ENCODE assay signal across 15 mouse cellular contexts in the genomic region with DNA sequence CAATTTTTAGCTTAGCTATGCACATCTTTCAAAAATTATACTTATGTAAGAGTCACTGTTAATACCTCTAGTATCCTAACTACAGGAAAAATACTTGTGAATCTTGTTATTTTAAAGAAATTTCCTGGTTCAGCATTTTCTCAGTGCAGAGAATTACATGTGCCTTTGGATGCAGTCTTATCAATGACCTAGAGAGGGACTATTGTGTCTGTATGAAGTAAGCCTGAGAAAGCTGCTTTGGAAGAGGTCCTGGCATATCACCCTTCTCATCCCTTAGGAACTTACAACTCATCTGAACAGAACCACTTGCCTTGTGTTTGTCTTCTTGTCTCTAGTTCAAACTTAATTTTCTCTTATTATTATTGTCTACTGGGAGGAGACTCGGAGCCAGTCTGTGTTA. TPM values are rescaled to one million over a fixed set of nuclear protein-coding genes. Genes with fewer than 3 reads are reported as not detected.
DNase-seq lines count a peak whose midpoint lies in the region; ATAC-seq and TF ChIP-seq lines count a peak whose summit lies in the region.
"Had no signal": no experiment of that assay in that cellular context is flagged by ENCODE, and none has a peak within 500 bp of the region (broad histone marks: within the 10 kb centered on the region; RNA-seq: fewer than 3 reads in every experiment).

No protein-coding gene starts in this region.

- TF ChIP-seq CTCF in stomach, postnatal 0 days (IDR thresholded peaks at IDR 0.05; ENCODE audit: low read depth), result peak; percentile 51

- peaks cover 23% of the 10 kb centered on the region for H3K4me1 ChIP-seq in hindbrain, embryonic 15.5 days (replicated peaks)
- H3K4me1 ChIP-seq in hindbrain, embryonic 11.5 days (replicated peaks; ENCODE audit: control insufficient read depth, insufficient read depth, low read length), result no peaks in the 10 kb centered on the region
- peaks cover 30% of the 10 kb centered on the region; the same call in 1 of the 2 replicates for H3K4me1 ChIP-seq in neural tube, embryonic 13.5 days (replicated peaks)
- no peaks in the 10 kb centered on the region for H3K4me1 ChIP-seq in stomach, postnatal 0 days (replicated peaks; ENCODE audit: control insufficient read depth, insufficient read depth)
- H3K4me1 ChIP-seq: stomach, embryonic 15.5 days had no signal

- 0 out of 2 replicates have a peak overlapping the region, but pooled peaks have one; percentile 22 for H3K9ac ChIP-seq in hindbrain, embryonic 15.5 days
- H3K9ac ChIP-seq in hindbrain, embryonic 11.5 days (ENCODE audit: low read depth, low read length), result no peak overlapping the region
- no peak overlapping the region for H3K9ac ChIP-seq in neural tube, embryonic 13.5 days
- no peak overlapping the region for H3K9ac ChIP-seq in stomach, postnatal 0 days (ENCODE audit: low read length)
- H3K9ac ChIP-seq: forebrain, embryonic 12.5 days; stomach, embryonic 15.5 days had no signal

- H3K9me3 ChIP-seq in hindbrain, embryonic 15.5 days, result no peaks in the 10 kb centered on the region
- no peaks in the 10 kb centered on the region for H3K9me3 ChIP-seq in hindbrain, embryonic 11.5 days (ENCODE audit: control insufficient read depth, low read length)
- H3K9me3 ChIP-seq in neural tube, embryonic 13.5 days, result no peaks in the 10 kb centered on the region
- H3K9me3 ChIP-seq in stomach, postnatal 0 days (ENCODE audit: control insufficient read depth, low read length), result no peaks in the 10 kb centered on the region
- H3K9me3 ChIP-seq: forebrain, embryonic 12.5 days; stomach, embryonic 15.5 days had no signal

- H3K27ac ChIP-seq in hindbrain, embryonic 15.5 days (replicated peaks), result no peak overlapping the region
- H3K27ac ChIP-seq in hindbrain, embryonic 11.5 days (ENCODE audit: low read depth, low read length), result no peak overlapping the region
- H3K27ac ChIP-seq in neural tube, embryonic 13.5 days (replicated peaks), result no peak overlapping the region
- H3K27ac ChIP-seq in stomach, postnatal 0 days (replicated peaks), result no peak overlapping the region
- H3K27ac ChIP-seq: forebrain, embryonic 12.5 days; stomach, embryonic 15.5 days had no signal

- no peaks in the 10 kb centered on the region for H3K36me3 ChIP-seq in hindbrain, embryonic 15.5 days
- no peaks in the 10 kb centered on the region for H3K36me3 ChIP-seq in hindbrain, embryonic 11.5 days (ENCODE audit: control insufficient read depth, insufficient read depth, low read length)
- no peaks in the 10 kb centered on the region for H3K36me3 ChIP-seq in neural tube, embryonic 13.5 days
- no peaks in the 10 kb centered on the region for H3K36me3 ChIP-seq in stomach, postnatal 0 days (ENCODE audit: control insufficient read depth, insufficient read depth, low read length)
- H3K36me3 ChIP-seq: forebrain, embryonic 12.5 days; stomach, embryonic 15.5 days had no signal

- ATAC-seq in hindbrain, embryonic 15.5 days (ENCODE audit: low FRiP score, low read depth), result no peak
- ATAC-seq in hindbrain, embryonic 11.5 days (ENCODE audit: low FRiP score), result no peak
- no peak for ATAC-seq in neural tube, embryonic 13.5 days (ENCODE audit: low read depth)
- no peak for ATAC-seq in stomach, postnatal 0 days (ENCODE audit: low FRiP score, low TSS enrichment)
- no peak for ATAC-seq in CD4-positive, CD25-positive, alpha-beta regulatory T cell, adult 4 months

- no peak for TF ChIP-seq EP300 in stomach, postnatal 0 days (optimal IDR thresholded peaks at IDR 0.05)

- H3K4me2 ChIP-seq in hindbrain, embryonic 15.5 days, result peak overlapping the region; percentile 26
- H3K4me2 ChIP-seq in hindbrain, embryonic 11.5 days (replicated peaks; ENCODE audit: low read depth, low read length), result no peak overlapping the region
- H3K4me2 ChIP-seq in neural tube, embryonic 13.5 days, result peak overlapping the region; percentile 21
- no peak overlapping the region for H3K4me2 ChIP-seq in stomach, postnatal 0 days (replicated peaks; ENCODE audit: low read depth)
- H3K4me2 ChIP-seq: forebrain, embryonic 12.5 days had no signal

- 82% methylated on average over 1 of the region's 1 CpGs for whole genome bisulfite sequencing in hindbrain, embryonic 15.5 days
- 88% methylated on average over 1 of the region's 1 CpGs for WGBS in hindbrain, embryonic 11.5 days
- 87% methylated on average over 1 of the region's 1 CpGs for WGBS in neural tube, embryonic 13.5 days
- WGBS in stomach, postnatal 0 days, result 79% methylated on average over 1 of the region's 1 CpGs

- peak overlapping the region; percentile 12; the same call in 1 of the 2 replicates for H3K4me3 ChIP-seq in hindbrain, embryonic 15.5 days
- H3K4me3 ChIP-seq in hindbrain, embryonic 11.5 days (ENCODE audit: low read depth, low read length), result no peak overlapping the region
- no peak overlapping the region for H3K4me3 ChIP-seq in neural tube, embryonic 13.5 days
- no peak overlapping the region for H3K4me3 ChIP-seq in stomach, postnatal 0 days (ENCODE audit: low read depth, low read length)
- H3K4me3 ChIP-seq: forebrain, embryonic 12.5 days; stomach, embryonic 15.5 days had no signal

- H3K27me3 ChIP-seq in hindbrain, embryonic 15.5 days, result no peaks in the 10 kb centered on the region
- no peaks in the 10 kb centered on the region for H3K27me3 ChIP-seq in hindbrain, embryonic 11.5 days (ENCODE audit: control insufficient read depth, insufficient read depth, low read length)
- H3K27me3 ChIP-seq in neural tube, embryonic 13.5 days, result no peaks in the 10 kb centered on the region
- H3K27me3 ChIP-seq in stomach, postnatal 0 days (ENCODE audit: control insufficient read depth, insufficient read depth, low read length), result no peaks in the 10 kb centered on the region
- H3K27me3 ChIP-seq: forebrain, embryonic 12.5 days; stomach, embryonic 15.5 days had no signal

- peak; percentile 14 for DNase-seq in embryo, embryonic 11 days
- DNase-seq in embryo, embryonic 10 days (ENCODE audit: low spot score), result no peak
- DNase-seq in hindbrain, embryonic 11.5 days (ENCODE audit: low spot score), result no peak
- DNase-seq in neural tube, embryonic 10.5 days (ENCODE audit: extremely low spot score, low spot score), result no peak
- no peak for DNase-seq in stomach, postnatal 0 days (ENCODE audit: low spot score)
- DNase-seq: cerebellum, adult 9-10 months; gastrocnemius, postnatal 25 days; layer of hippocampus, adult 9-11 months; lung, postnatal 10 days; thymus, postnatal 25 days had no signal

RNA-seq across cellular contexts. Expression of a gene that starts 3.6 kb away (rescaled TPM):
- polyA plus RNA-seq in hindbrain, embryonic 15.5 days (2015; fragmentation: Nextera tagmentation; extraction: Ambion mirVana), result 30.1 and 33.6 TPM in 2 replicates
- polyA plus RNA-seq in hindbrain, embryonic 11.5 days (2014; fragmentation: Nextera tagmentation; extraction: Ambion mirVana), result 23.2 and 29.6 TPM in 2 replicates
- polyA plus RNA-seq in neural tube, embryonic 13.5 days (2015; fragmentation: Nextera tagmentation; extraction: Ambion mirVana), result 22.4 and 23.5 TPM in 2 replicates
- polyA plus RNA-seq in stomach, postnatal 0 days (2015; fragmentation: Nextera tagmentation; extraction: Ambion mirVana), result 26.9 and 27.1 TPM in 2 replicates
- not detected for polyA plus RNA-seq in CD4-positive, CD25-positive, alpha-beta regulatory T cell, adult 4 months (2017; shearing (Covaris generic))

Comparison
In these comparisons a context has a peak if more than half of its experiments do, and no peak if none do; other contexts are left out.
1. H3K4me2 ChIP-seq: peak in hindbrain, embryonic 15.5 days (single experiment) and neural tube, embryonic 13.5 days (single experiment); none in hindbrain, embryonic 11.5 days (single experiment) and stomach, postnatal 0 days (single experiment).
2. RNA of a gene that starts 3.6 kb away (polyA plus RNA-seq): 30.1 to 33.6 TPM in hindbrain, embryonic 15.5 days, 23.2 to 29.6 TPM in hindbrain, embryonic 11.5 days, 26.9 to 27.1 TPM in stomach, postnatal 0 days and 22.4 to 23.5 TPM in neural tube, embryonic 13.5 days; not detected in CD4-positive, CD25-positive, alpha-beta regulatory T cell, adult 4 months; every median in the first group is over 10 times any median in the second.